8 mouse cellular contexts compared by ENCODE assay signal in genomic region chr15:88921131-88921991, GRCm38 (mm10). TPM values are rescaled to one million over a fixed set of nuclear protein-coding genes. Genes with fewer than 3 reads are reported as not detected.
A peak's percentile ranks its signal among the peaks of the same experiment; 100 is the strongest.
DNase-seq lines count a peak whose midpoint lies in the region; ATAC-seq and TF ChIP-seq lines count a peak whose summit lies in the region.

No protein-coding gene starts in this region.

- H3K4me3 ChIP-seq in embryonic facial prominence, embryonic 12.5 days = no peak overlapping the region
- H3K4me3 ChIP-seq in kidney, embryonic 14.5 days (ENCODE audit: low read length) = no peak overlapping the region
- no peak overlapping the region for H3K4me3 ChIP-seq in neural tube, embryonic 11.5 days (ENCODE audit: low read depth, low read length)
- H3K4me3 ChIP-seq in testis, adult 2 months (ENCODE audit: control insufficient read depth, low read depth, low read length) = no peak overlapping the region

- H3K36me3 ChIP-seq in embryonic facial prominence, embryonic 12.5 days = no peaks in the 10 kb centered on the region
- no peaks in the 10 kb centered on the region for H3K36me3 ChIP-seq in kidney, embryonic 14.5 days (ENCODE audit: control insufficient read depth, insufficient read depth, low read length)
- H3K36me3 ChIP-seq in neural tube, embryonic 11.5 days (ENCODE audit: control insufficient read depth, insufficient read depth, low read length) = no peaks in the 10 kb centered on the region
- no peaks in the 10 kb centered on the region for H3K36me3 ChIP-seq in testis, adult 2 months (ENCODE audit: control insufficient read depth, insufficient read depth, low read length)

- peak; percentile 82 for DNase-seq in CD4-positive, CD25-positive, alpha-beta regulatory T cell, adult 2 months (ENCODE audit: low read depth, low spot score)
- peak; percentile 46 to 51 for DNase-seq in adrenal gland, postnatal 4 days (ENCODE audit: low spot score in 2 of 2)
- peak; percentile 78 for DNase-seq in heart, adult 8-10 months (ENCODE audit: low spot score)
- DNase-seq in liver = peak; percentile 64
- DNase-seq in neural tube, embryonic 11.5 days (ENCODE audit: low spot score) = peak; percentile 65

- no peaks in the 10 kb centered on the region for H3K27me3 ChIP-seq in embryonic facial prominence, embryonic 12.5 days
- H3K27me3 ChIP-seq in kidney, embryonic 14.5 days (ENCODE audit: control insufficient read depth, insufficient read depth, low read length) = no peaks in the 10 kb centered on the region
- no peaks in the 10 kb centered on the region for H3K27me3 ChIP-seq in neural tube, embryonic 11.5 days (ENCODE audit: control insufficient read depth, insufficient read depth, low read length)
- H3K27me3 ChIP-seq in testis, adult 2 months (ENCODE audit: control insufficient read depth, insufficient read depth, low read length) = no peaks in the 10 kb centered on the region

- no peaks in the 10 kb centered on the region for H3K9me3 ChIP-seq in embryonic facial prominence, embryonic 12.5 days
- no peaks in the 10 kb centered on the region for H3K9me3 ChIP-seq in kidney, embryonic 14.5 days (ENCODE audit: control insufficient read depth, low read length)
- no peaks in the 10 kb centered on the region for H3K9me3 ChIP-seq in neural tube, embryonic 11.5 days (ENCODE audit: control insufficient read depth, low read length)

- H3K4me1 ChIP-seq in embryonic facial prominence, embryonic 12.5 days = no peaks in the 10 kb centered on the region
- H3K4me1 ChIP-seq in kidney, embryonic 14.5 days (ENCODE audit: control insufficient read depth, insufficient read depth, low read length) = no peaks in the 10 kb centered on the region
- H3K4me1 ChIP-seq in neural tube, embryonic 11.5 days (ENCODE audit: control insufficient read depth, insufficient read depth, low read length) = no peaks in the 10 kb centered on the region
- no peaks in the 10 kb centered on the region for H3K4me1 ChIP-seq in testis, adult 2 months (ENCODE audit: control insufficient read depth, insufficient read depth, low read length)

- H3K9ac ChIP-seq in embryonic facial prominence, embryonic 12.5 days = no peak overlapping the region
- H3K9ac ChIP-seq in kidney, embryonic 14.5 days (ENCODE audit: low read depth, low read length) = no peak overlapping the region
- no peak overlapping the region for H3K9ac ChIP-seq in neural tube, embryonic 11.5 days (ENCODE audit: low read length)

- no peak overlapping the region for H3K27ac ChIP-seq in embryonic facial prominence, embryonic 12.5 days
- H3K27ac ChIP-seq in kidney, embryonic 14.5 days (ENCODE audit: low read depth, low read length) = no peak overlapping the region
- no peak overlapping the region for H3K27ac ChIP-seq in neural tube, embryonic 11.5 days (ENCODE audit: low read depth, low read length)
- H3K27ac ChIP-seq in testis, adult 2 months (ENCODE audit: control insufficient read depth, insufficient read depth, low read depth, low read length) = no peak overlapping the region

- 29% methylated on average over 12 of the region's 12 CpGs for WGBS in embryonic facial prominence, embryonic 12.5 days
- 29% methylated on average over 12 of the region's 12 CpGs for WGBS in kidney, embryonic 14.5 days
- WGBS in neural tube, embryonic 11.5 days = 30% methylated on average over 12 of the region's 12 CpGs

- no peak overlapping the region for H3K4me2 ChIP-seq in embryonic facial prominence, embryonic 12.5 days (replicated peaks)
- H3K4me2 ChIP-seq in kidney, embryonic 14.5 days (replicated peaks; ENCODE audit: low read depth, low read length) = no peak overlapping the region
- no peak overlapping the region for H3K4me2 ChIP-seq in neural tube, embryonic 11.5 days (ENCODE audit: low read depth)

- peak; percentile 82; the same call in 1 of the 2 replicates for ATAC-seq in embryonic facial prominence, embryonic 12.5 days (ENCODE audit: insufficient number of reproducible peaks, insufficient read depth, low FRiP score, low TSS enrichment)
- ATAC-seq in kidney, embryonic 14.5 days (ENCODE audit: low FRiP score, low TSS enrichment) = peak; percentile 82
- no peak for ATAC-seq in neural tube, embryonic 11.5 days (ENCODE audit: insufficient read depth, low FRiP score, low TSS enrichment)

- TF ChIP-seq POLR2A in testis, adult 2 months (IDR thresholded peaks at IDR 0.05; ENCODE audit: control insufficient read depth, low read depth, low read length) = no peak

- TF ChIP-seq CTCF in testis, adult 2 months (IDR thresholded peaks at IDR 0.05; ENCODE audit: control insufficient read depth, insufficient read depth, insufficient replicate concordance, low read depth, low read length) = peak; percentile 56; the same call in 1 of the 2 replicates

RNA-seq across cellular contexts. Expression of gene Ttll8, which starts 32.9 kb away (rescaled TPM):
- under 1 TPM in 1 of 2 experiments, not detected in 1; 0.28 TPM for total RNA-seq in adrenal gland, postnatal 4 days (2021)
- not detected in 2 replicates for polyA plus RNA-seq in embryonic facial prominence, embryonic 12.5 days (2016; fragmentation: Nextera tagmentation; extraction: Ambion mirVana)
- total RNA-seq in heart, adult 8-10 months (2022) = not detected
- polyA plus RNA-seq in kidney, embryonic 14.5 days (2014; fragmentation: Nextera tagmentation; extraction: Ambion mirVana) = not detected in 2 replicates
- polyA plus RNA-seq in neural tube, embryonic 11.5 days (2014; fragmentation: Nextera tagmentation; extraction: Ambion mirVana) = not detected in 2 replicates
- polyA plus RNA-seq in testis, adult 2 months (2012; rRNA removed) = 171 and 179 TPM in 2 replicates

RNA-seq across cellular contexts. Expression of gene Mlc1, which starts 57.4 kb away (rescaled TPM):
- under 1 TPM in 1 of 2 experiments, not detected in 1; 0.17 TPM for total RNA-seq in adrenal gland, postnatal 4 days (2021)
- polyA plus RNA-seq in embryonic facial prominence, embryonic 12.5 days (2016; fragmentation: Nextera tagmentation; extraction: Ambion mirVana) = 0.59 and 1.1 TPM in 2 replicates
- not detected for total RNA-seq in heart, adult 8-10 months (2022)
- not detected in 2 replicates for polyA plus RNA-seq in kidney, embryonic 14.5 days (2014; fragmentation: Nextera tagmentation; extraction: Ambion mirVana)
- 0.85 and 1.4 TPM in 2 replicates for polyA plus RNA-seq in neural tube, embryonic 11.5 days (2014; fragmentation: Nextera tagmentation; extraction: Ambion mirVana)
- polyA plus RNA-seq in testis, adult 2 months (2012; rRNA removed) = 51.1 and 56.3 TPM in 2 replicates

RNA-seq across cellular contexts. Expression of gene Pim3, which starts 59.4 kb away (rescaled TPM):
- 10 to 100 TPM; 45.9 to 48.8 TPM for total RNA-seq in adrenal gland, postnatal 4 days (2021)
- 50.6 and 56.9 TPM in 2 replicates for polyA plus RNA-seq in embryonic facial prominence, embryonic 12.5 days (2016; fragmentation: Nextera tagmentation; extraction: Ambion mirVana)
- total RNA-seq in heart, adult 8-10 months (2022) = 100 to 1,000 TPM in 1 of 4 experiments, 10 to 100 TPM in 3; 70.8 to 183 (median 86.1) TPM
- 37.4 and 46.2 TPM in 2 replicates for polyA plus RNA-seq in kidney, embryonic 14.5 days (2014; fragmentation: Nextera tagmentation; extraction: Ambion mirVana)
- 38.7 and 42.3 TPM in 2 replicates for polyA plus RNA-seq in neural tube, embryonic 11.5 days (2014; fragmentation: Nextera tagmentation; extraction: Ambion mirVana)
- polyA plus RNA-seq in testis, adult 2 months (2012; rRNA removed) = 10.8 and 13.2 TPM in 2 replicates

Comparison
In these comparisons a context has a peak if more than half of its experiments do, and no peak if none do; other contexts are left out.
1. RNA of gene Ttll8, which starts 32.9 kb away (polyA plus RNA-seq): 171 to 179 TPM in testis, adult 2 months; not detected in embryonic facial prominence, embryonic 12.5 days, not detected in kidney, embryonic 14.5 days and not detected in neural tube, embryonic 11.5 days; every median in the first group is over 100 times any median in the second.
2. RNA of gene Mlc1, which starts 57.4 kb away (polyA plus RNA-seq): 51.1 to 56.3 TPM in testis, adult 2 months; 0.85 to 1.4 TPM in neural tube, embryonic 11.5 days, 0.59 to 1.1 TPM in embryonic facial prominence, embryonic 12.5 days and not detected in kidney, embryonic 14.5 days; every median in the first group is over 10 times any median in the second.
3. Peak in every context shown above with its lines, with median percentiles within 50 percentile points of each other: DNase-seq.